Mouse (Mus musculus): ENCODE data around the gene Mlec. TPM values are rescaled to one million over a fixed set of nuclear protein-coding genes. Genes with fewer than 3 reads are reported as not detected.
"Not testable (repeated sequence)": the region's sequence is repeated elsewhere in the genome, so short reads cannot be mapped to it uniquely, and the experiment has no call there.

Mlec gene
- total RNA-seq, 2 experiments from 2014 or later: 72.9 to 85.0 TPM

- DNase-seq: no peak
- intact Hi-C loops (cut with DNase I): loop anchor here (2.0 kb wide), 1 partner anchor 24 kb away; no protein-coding TSS in a partner anchor
Measured at GRCm38 (mm10) chr5:115132465-115132864, 25.5 kb downstream of the Mlec start.

GRCm38 (mm10) chr5:115129328-115129727, 28.7 kb downstream of the Mlec start:
- intact Hi-C loops (cut with DNase I): no loop called here
- DNase-seq: no peak

GRCm38 (mm10) chr5:115127421-115128179, 30.4 kb downstream of the Mlec start:
- intact Hi-C loops (cut with DNase I): no loop called here
- DNase-seq: no peak

- intact Hi-C loops (cut with DNase I): no loop called here
- DNase-seq: no peak
Measured at GRCm38 (mm10) chr5:115126578-115127312, 31.2 kb downstream of the Mlec start.

GRCm38 (mm10) chr5:115125211-115125871, 32.6 kb downstream of the Mlec start:
- intact Hi-C loops (cut with DNase I): loop anchor here (1.0 to 2.0 kb wide), 3 partner anchors 37 to 111 kb away; no protein-coding TSS in a partner anchor
- DNase-seq: peak; percentile 90

- intact Hi-C loops (cut with DNase I): loop anchor here (1.0 to 2.0 kb wide), 3 partner anchors 38 to 112 kb away; no protein-coding TSS in a partner anchor
Measured at GRCm38 (mm10) chr5:115124690-115125089, 33.3 kb downstream of the Mlec start.

GRCm38 (mm10) chr5:115120978-115121377, 37.0 kb downstream of the Mlec start:
- intact Hi-C loops (cut with DNase I): no loop called here
- DNase-seq: no peak

More at GRCm38 (mm10) chr5:115124690-115125089, 33.3 kb downstream of the Mlec start:
- DNase-seq: no peak

GRCm38 (mm10) chr5:115118961-115119570, 38.9 kb downstream of the Mlec start, which contains the start of gene Acads:
Acads (minus strand) TSS chr5:115119346.
- peak; percentile 88 to 90 for DNase-seq
- intact Hi-C loops (cut with DNase I): no loop called here

- intact Hi-C loops (cut with DNase I): no loop called here
- DNase-seq: no peak
Measured at GRCm38 (mm10) chr5:115117467-115117866, 40.5 kb downstream of the Mlec start.

- intact Hi-C loops (cut with DNase I): no loop called here
- no peak for DNase-seq
Measured at GRCm38 (mm10) chr5:115116426-115116825, 41.6 kb downstream of the Mlec start.

- intact Hi-C loops (cut with DNase I): no loop called here
- no peak for DNase-seq
Measured at GRCm38 (mm10) chr5:115114501-115114900, 43.5 kb downstream of the Mlec start.

GRCm38 (mm10) chr5:115113244-115113643, 44.7 kb downstream of the Mlec start:
- intact Hi-C loops (cut with DNase I): no loop called here
- DNase-seq: no peak

GRCm38 (mm10) chr5:115111156-115111555, 46.8 kb downstream of the Mlec start:
- DNase-seq: peak in 1 of 2 experiments; percentile 35
- intact Hi-C loops (cut with DNase I): no loop called here

- DNase-seq; intact Hi-C loops (cut with DNase I): not testable (repeated sequence)
Measured at GRCm38 (mm10) chr5:115103253-115103652, 54.7 kb downstream of the Mlec start.

- DNase-seq: no peak
- intact Hi-C loops (cut with DNase I): no loop called here
Measured at GRCm38 (mm10) chr5:115102231-115102630, 55.7 kb downstream of the Mlec start.

- no peak for DNase-seq
- intact Hi-C loops (cut with DNase I): no loop called here
Measured at GRCm38 (mm10) chr5:115100473-115100872, 57.5 kb downstream of the Mlec start.

- intact Hi-C loops (cut with DNase I): no loop called here
- peak; percentile 16 to 24 for DNase-seq
Measured at GRCm38 (mm10) chr5:115099991-115100390, 58.0 kb downstream of the Mlec start.

- intact Hi-C loops (cut with DNase I): no loop called here
- DNase-seq: no peak
Measured at GRCm38 (mm10) chr5:115099530-115099929, 58.4 kb downstream of the Mlec start.

GRCm38 (mm10) chr5:115098195-115098594, 59.8 kb downstream of the Mlec start, which contains the start of gene Gm10401:
Gm10401 (minus strand) TSS chr5:115098295.
- no peak for DNase-seq
- intact Hi-C loops (cut with DNase I): no loop called here

All from heart, postnatal 10 days (tissue).